In genomic region chr10:68782724-68783123, GRCm38 (mm10) we compare ENCODE assay signal across 24 mouse cellular contexts. TPM values are rescaled to one million over a fixed set of nuclear protein-coding genes. Genes with fewer than 3 reads are reported as not detected.
"Had no signal": no experiment of that assay in that cellular context is flagged by ENCODE, and none has a peak within 500 bp of the region (broad histone marks: within the 10 kb centered on the region; RNA-seq: fewer than 3 reads in every experiment).

No protein-coding gene starts in this region.

- H3K27ac ChIP-seq: kidney, embryonic 15.5 days; left cerebral cortex, adult 2 months; liver, embryonic 12.5 days; liver, embryonic 15.5 days; macrophage; midbrain, embryonic 10.5 days; midbrain, embryonic 13.5 days; neural tube, embryonic 13.5 days; stomach, embryonic 15.5 days had no signal

- DNase-seq: kidney, adult 8-10 months; kidney, postnatal 10 days; kidney, postnatal 36 days; layer of hippocampus, postnatal 36 days; left cerebral cortex, postnatal 4 days; liver; lung, adult 18-20 months; lung, postnatal 14 days; retina, postnatal 1 day; right cerebral cortex, postnatal 25 days; spleen, adult 18-20 months; thymus, postnatal 25 days had no signal

- ATAC-seq: liver, embryonic 12.5 days; midbrain, embryonic 13.5 days; midbrain, embryonic 16.5 days had no signal

- H3K27me3 ChIP-seq: kidney, embryonic 15.5 days; liver, embryonic 12.5 days; liver, embryonic 15.5 days; megakaryocyte, embryonic 14.5 days; midbrain, embryonic 13.5 days; neural tube, embryonic 13.5 days; stomach, embryonic 15.5 days had no signal

- H3K36me3 ChIP-seq: kidney, embryonic 15.5 days; liver, embryonic 12.5 days; liver, embryonic 15.5 days; midbrain, embryonic 10.5 days; midbrain, embryonic 13.5 days; neural tube, embryonic 13.5 days; stomach, embryonic 15.5 days had no signal

- H3K9me3 ChIP-seq: kidney, embryonic 15.5 days; liver, embryonic 12.5 days; liver, embryonic 15.5 days; midbrain, embryonic 10.5 days; midbrain, embryonic 13.5 days; neural tube, embryonic 13.5 days; stomach, embryonic 15.5 days had no signal

- H3K4me1 ChIP-seq: kidney, embryonic 15.5 days; liver, embryonic 12.5 days; liver, embryonic 15.5 days; megakaryocyte, embryonic 14.5 days; midbrain, embryonic 10.5 days; midbrain, embryonic 13.5 days; neural tube, embryonic 13.5 days had no signal

- H3K9ac ChIP-seq: kidney, embryonic 15.5 days; liver, embryonic 12.5 days; liver, embryonic 15.5 days; midbrain, embryonic 13.5 days; neural tube, embryonic 13.5 days; stomach, embryonic 15.5 days had no signal

- H3K4me3 ChIP-seq: kidney, embryonic 15.5 days; left cerebral cortex, adult 2 months; liver, embryonic 12.5 days; liver, embryonic 15.5 days; megakaryocyte, embryonic 14.5 days; midbrain, embryonic 10.5 days; midbrain, embryonic 13.5 days; myocyte; neural tube, embryonic 13.5 days; stomach, embryonic 15.5 days had no signal

- H3K4me2 ChIP-seq: kidney, embryonic 15.5 days; liver, embryonic 12.5 days; liver, embryonic 15.5 days; midbrain, embryonic 13.5 days; neural tube, embryonic 13.5 days; stomach, embryonic 15.5 days had no signal

RNA-seq across cellular contexts. Expression of gene Tmem26, which starts 59.3 kb away (rescaled TPM):
- polyA plus RNA-seq: myocyte had no signal
